Mouse (Mus musculus): ENCODE measurements at regions not wholly inside any gene's neighbourhood (a gene's known extent, or its start where the extent isn't known, plus 50 kb on each side); places are given as distances from the start of the nearest gene placed in this dataset.

DNA sequence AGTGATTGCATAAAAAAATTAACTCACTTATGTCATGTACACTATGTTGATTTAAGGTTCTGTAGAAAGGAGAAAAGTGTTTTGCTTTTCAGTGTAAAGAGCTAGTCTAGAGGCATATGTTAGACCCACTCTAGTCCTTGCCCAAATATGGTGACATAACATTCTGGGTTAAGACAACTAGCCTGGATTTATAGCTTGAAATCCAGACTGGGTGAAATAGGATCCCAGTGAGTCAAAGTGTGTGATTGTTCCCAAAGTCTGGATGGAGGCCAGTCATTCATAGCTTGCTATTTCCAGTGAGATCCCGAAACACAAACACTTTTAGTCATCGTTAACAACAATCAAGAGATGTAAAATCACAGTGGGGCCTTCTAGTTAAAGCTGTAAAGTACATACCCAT, 110.5 kb upstream of the Fn1 start:
- DNase-seq (ENCODE audit: low spot score), result no peak

DNA sequence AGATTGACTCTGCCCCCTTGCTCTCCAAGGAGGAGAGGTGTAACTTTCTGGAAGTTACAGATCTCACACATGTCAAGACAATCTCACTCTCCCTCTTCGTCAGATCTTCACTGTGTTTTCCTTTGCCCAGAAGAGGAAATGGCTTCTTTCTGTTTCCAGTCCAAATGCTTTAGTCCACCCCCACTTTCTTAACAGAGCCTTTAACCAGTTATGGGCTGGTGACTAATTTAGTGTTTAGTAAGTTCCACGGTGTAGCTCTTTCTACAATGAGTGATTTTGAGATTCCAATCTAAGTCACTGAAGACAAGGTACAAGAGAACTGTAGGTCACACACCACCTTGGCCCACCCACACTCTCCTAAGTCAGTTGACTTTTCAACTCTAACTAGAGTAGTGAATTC, 107.3 kb upstream of the Fn1 start:
- no peak for DNase-seq (ENCODE audit: low spot score)

DNA sequence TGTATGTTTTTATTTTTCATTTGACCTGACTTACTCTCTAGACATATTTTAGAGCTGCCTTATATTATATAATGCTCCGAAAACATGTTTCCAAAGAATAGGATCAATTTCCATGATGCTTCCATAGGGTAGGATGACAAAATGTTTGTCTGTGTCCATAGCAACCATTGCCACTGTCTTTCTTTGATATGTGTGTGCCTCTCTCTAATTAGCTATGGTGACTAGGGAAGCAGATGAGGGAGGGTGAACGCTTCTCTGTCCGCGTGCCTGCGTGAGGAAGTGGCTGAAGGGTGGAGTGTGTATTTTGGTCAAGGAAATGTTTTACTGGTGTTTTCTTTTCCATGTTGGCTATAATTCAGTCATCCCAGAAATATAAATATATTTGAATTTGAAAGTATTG, 104.2 kb upstream of the Fn1 start:
- no peak for DNase-seq (ENCODE audit: low spot score)

DNA sequence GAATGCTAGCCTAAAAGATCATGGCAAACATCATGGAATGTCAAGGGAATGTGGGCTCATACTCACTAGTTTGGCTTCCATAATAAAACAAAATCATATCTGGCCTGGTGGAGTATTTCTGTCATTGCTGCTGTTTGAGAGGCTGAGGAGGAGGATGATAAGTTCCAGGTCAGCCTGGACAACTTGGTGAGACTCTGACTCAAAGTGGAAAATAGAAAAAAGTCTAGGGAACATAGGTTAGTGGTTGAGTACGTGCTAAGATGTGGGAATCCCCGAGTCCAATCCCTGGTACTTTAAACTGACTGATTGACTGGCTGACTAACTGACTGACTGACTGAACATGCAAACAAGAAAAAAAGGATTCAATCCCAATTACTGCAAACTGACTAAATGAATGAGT, 103.2 kb upstream of the Fn1 start:
- no peak for DNase-seq (ENCODE audit: low spot score)

DNA sequence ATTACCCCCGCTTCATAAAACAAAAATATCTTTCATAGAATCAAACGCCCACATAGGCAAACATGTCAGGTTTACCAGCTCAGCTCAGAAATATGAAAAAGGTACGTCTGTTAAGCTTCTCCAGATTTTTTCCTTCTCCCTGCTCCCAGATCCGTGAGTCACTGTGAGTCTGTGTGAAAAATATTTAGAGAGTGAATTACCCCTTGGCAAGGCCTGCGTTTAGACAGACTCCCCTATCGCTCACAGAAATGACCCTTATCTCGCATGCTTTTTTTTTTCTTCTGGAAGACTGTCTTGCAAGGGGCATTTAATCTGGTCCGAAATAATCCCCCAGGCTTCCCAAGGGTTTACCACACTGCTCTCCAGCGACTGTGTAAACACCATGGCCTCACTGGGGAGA, 102.4 kb upstream of the Fn1 start:
- DNase-seq (ENCODE audit: low spot score), result no peak

DNA sequence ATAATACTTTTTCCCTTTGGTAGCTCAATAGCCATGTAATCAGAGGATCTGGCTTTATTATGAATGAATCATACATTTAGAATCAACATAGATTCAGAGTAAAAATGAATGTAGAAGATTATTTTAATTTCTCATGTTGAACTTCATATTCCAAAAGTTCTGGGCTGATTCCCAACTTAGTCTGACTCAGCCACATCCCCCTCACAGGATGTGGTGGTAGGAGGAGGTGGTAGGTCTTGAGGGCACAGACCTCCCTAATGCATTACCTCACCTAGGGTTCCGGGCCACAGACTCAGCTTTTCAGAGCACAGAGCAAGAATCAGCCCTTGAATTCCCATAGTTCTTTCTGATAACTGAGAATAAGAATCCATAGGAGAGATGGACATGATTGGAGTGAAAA, 99.4 kb upstream of the Fn1 start:
- DNase-seq (ENCODE audit: low spot score), result no peak

DNA sequence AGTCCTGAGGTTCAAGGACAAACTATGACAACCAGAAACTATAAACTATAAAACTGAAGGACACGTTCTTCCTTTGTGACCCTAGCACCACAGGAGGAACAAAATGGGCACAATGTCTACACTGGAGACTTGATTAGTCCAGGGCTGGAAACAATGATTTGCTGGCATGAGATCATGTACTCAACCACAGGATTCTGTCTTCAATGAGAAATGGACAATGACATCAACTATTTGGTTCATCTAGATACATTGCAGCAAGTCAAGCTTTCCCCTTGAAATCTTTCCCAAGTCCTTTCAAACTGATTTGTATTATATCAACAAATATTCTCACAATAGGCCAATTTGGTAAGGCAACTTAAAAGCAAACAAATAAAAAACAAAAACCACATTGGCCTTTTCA, 98.6 kb upstream of the Fn1 start:
- DNase-seq (ENCODE audit: low spot score), result no peak

DNA sequence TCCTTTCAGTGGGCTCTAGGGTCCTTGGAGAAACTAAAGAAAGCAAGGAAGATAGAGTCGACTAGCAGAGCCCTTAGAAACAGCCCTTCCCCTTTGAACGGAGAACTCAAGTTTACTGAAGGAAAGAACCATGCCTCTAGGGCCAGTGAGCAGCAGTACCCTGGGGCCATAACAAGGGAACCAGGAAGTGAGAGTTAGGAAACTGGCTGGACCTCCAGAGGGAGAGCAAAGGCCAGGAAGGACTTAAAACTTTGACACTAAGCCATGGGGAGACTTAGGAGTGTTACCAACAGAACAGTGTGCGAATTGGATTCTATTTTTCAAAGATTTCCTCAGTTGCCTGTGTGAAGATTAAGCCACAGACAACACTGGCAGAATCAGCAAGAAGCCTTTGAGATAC, 82.6 kb upstream of the Fn1 start:
- DNase-seq (ENCODE audit: low spot score), result no peak

DNA sequence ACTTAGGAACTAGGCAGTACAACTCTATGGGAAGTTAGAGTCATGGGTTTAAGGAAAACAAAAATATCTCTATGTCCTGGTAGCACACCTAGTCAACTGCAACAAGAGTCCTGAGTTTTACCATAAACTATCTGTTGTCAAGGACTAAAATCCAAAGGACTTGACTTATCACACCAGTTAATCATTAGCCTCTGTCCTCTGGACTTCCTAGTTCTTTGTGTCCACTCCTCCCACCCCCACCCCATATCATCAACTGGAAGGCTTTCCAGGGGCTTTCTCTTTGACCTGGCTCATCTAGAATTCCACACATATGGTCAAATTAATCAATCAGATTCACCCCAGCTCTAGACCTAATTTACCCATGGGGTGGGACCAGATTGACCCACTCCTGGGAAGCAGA, 78.6 kb upstream of the Fn1 start:
- DNase-seq (ENCODE audit: low spot score), result no peak

DNA sequence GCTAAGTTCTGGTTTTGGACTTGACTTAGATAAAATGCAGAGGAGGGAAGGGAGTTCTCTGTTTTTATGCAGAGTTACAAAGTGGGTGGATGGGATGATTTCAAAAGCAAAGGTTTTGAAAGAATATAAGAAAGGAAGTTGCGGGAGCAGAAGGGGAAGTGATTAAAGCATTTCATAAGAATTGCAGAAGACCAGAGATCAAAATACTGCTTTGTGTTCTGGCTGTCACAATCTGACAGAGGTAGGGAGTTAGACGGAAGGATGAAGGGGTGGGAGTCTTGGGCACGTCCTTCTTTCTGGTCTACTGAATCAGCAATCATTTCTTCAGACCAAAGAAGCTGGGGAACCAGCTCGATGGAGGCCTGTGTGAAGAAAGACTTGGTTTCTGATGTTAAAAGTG, 78.0 kb upstream of the Fn1 start:
- DNase-seq (ENCODE audit: low spot score), result peak; percentile 18

DNA sequence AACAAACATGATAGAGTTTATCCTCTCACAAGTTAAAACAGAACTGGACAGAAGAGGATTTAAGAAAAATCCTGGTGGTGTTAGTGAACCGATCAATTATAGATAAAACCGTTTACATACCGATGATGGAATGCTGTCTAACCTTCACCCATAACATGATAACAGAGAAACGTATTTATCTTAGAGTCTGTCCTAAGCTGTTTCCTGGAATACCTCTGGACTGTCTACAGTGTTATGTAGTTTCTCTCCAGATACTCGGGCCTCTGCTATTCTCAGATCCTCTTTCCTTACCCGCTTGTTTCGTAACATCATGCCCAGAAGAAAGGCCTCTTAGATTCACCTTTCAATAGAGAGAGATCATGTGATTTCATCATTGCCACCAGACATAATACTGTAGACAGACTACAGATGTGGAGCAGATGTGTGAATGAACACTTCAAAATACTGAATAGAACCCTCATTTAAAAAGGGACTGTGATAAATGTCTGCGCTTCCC, 75.9 kb upstream of the Fn1 start:
- DNase-seq (ENCODE audit: low spot score), result no peak

DNA sequence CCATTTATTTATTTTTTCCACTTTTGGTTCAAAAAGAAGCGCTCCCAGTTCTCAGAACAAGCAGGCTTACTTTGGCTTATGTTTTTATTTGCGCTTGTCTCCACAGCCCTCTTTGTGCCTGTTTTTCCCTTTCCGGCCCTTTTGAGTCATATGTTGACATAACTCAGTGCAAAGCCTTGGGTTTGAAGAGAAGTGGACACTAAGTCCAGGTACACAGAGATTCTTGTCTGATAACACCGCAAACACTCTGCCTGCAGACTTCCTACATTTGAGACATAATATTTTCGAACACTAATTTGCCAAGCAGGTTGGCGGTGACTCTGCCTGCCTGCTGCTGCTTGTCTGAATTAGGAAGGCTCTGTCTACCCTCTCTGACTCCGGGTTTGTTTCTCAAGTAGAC, 70.8 kb upstream of the Fn1 start:
- no peak for DNase-seq (ENCODE audit: low spot score)

DNA sequence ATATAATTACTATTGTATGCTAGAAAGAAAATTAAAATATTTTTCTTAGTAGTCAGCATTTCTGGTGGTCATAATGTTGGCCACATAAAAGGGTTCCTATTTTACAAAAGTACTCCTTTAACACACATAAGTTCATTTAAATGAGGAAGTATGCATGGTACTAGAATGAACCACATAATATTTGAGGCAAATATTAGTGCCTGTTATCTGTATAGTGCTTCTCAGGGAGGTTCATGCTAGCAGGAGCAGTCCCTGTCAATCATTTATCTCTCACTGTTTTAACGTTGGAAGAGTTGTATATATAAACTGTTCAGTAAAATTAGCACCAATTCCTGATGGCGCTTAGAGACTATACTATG, 70.0 kb upstream of the Fn1 start:
- DNase-seq (ENCODE audit: low spot score), result no peak

DNA sequence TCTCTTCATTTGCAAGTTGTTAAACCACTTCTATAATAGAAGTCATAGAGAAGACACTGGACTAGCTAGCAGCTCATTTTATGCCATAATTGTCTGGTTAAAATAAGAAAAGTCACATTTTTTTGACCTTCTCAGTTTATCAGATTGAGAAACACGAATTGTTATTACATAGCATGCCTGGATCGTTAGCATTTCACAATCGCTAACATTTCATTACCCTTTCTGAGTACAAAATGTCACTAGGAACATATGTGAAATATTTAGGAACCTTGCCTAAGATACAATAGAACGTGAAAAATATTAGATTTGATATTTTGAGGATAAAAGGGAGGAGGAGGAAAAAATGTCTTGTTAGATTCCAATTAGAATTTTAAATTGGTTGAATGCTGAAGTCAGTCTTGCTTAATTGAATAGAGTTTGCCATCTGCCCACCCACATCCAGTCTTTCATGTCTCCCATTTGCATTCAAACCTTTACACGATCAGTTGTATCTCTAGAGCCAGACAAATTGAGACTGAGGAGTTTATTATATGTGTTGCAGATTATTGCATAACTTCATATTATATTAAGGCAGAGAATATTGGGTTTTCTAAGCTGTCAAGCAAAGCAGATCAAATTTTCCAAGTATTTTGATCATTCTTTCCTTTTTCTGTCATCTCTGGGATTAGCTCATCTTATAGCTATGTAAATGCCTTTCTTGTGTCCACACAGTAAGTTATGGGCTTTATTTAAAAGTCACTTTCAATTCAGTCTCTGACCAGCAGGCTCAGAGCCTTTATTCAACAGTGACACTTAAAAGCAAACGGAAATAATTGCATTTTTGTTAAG, 69.4 kb upstream of the Fn1 start:
- peak; percentile 31 for DNase-seq (ENCODE audit: low spot score)

Data from lung, postnatal 25 days (tissue).